Mouse (Mus musculus) embryonic stem cell, embryonic (primary cell): ENCODE results near the gene Fancc.

Experiments
- CTCF ChIA-PET, 4 experiments: fragments of 300-600 bp in 2 of 4; fragments of 350-600 bp in 2 of 4; sonication (Branson Sonifier 250); formaldehyde crosslinking; loops; one replicate each; lab custom pipeline; 2022; ENCODE audit warnings: inconsistent platforms in 2 of 4; lab: Charles Lee
- POLR2A ChIA-PET, 4 experiments: fragments of 300-600 bp in 2 of 4; fragments of 350-600 bp in 2 of 4; sonication (Branson Sonifier 250); formaldehyde crosslinking; loops; one replicate each; lab custom pipeline; 2022; ENCODE audit warnings: antibody characterized with exemption in 4 of 4, inconsistent platforms in 1 of 4; lab: Charles Lee

The Fancc gene

GRCm38 (mm10) chr13:63249741-63250431 is 247.2 kb downstream of the Fancc start:
- CTCF ChIA-PET: no interaction called here
- POLR2A ChIA-PET: interaction anchor here in 3 of 4 experiments (0.7 to 2.7 kb wide), 8 partner anchors 9 to 45 kb away, joined by 3 to 13 read pairs (median 3); no protein-coding TSS in a partner anchor

GRCm38 (mm10) chr13:63249171-63249570 is 247.9 kb downstream of the Fancc start:
- CTCF ChIA-PET: no interaction called here
- POLR2A ChIA-PET: interaction anchor here in 3 of 4 experiments (0.9 to 2.7 kb wide), 4 partner anchors 8 to 24 kb away, joined by 3 to 13 read pairs (median 5); no protein-coding TSS in a partner anchor

GRCm38 (mm10) chr13:63248318-63248717 is 248.8 kb downstream of the Fancc start:
- CTCF ChIA-PET: no interaction called here
- POLR2A ChIA-PET: interaction anchor here in 2 of 4 experiments (0.6 to 1.8 kb wide), 2 partner anchors 25 to 31 kb away, joined by 3 to 6 read pairs; no protein-coding TSS in a partner anchor

GRCm38 (mm10) chr13:63247631-63248030 is 249.4 kb downstream of the Fancc start:
- POLR2A ChIA-PET: interaction anchor here in 2 of 4 experiments (0.7 to 2.4 kb wide), 3 partner anchors 12 to 26 kb away, joined by 3 to 15 read pairs (median 6); no protein-coding TSS in a partner anchor
- CTCF ChIA-PET: no interaction called here

DNA sequence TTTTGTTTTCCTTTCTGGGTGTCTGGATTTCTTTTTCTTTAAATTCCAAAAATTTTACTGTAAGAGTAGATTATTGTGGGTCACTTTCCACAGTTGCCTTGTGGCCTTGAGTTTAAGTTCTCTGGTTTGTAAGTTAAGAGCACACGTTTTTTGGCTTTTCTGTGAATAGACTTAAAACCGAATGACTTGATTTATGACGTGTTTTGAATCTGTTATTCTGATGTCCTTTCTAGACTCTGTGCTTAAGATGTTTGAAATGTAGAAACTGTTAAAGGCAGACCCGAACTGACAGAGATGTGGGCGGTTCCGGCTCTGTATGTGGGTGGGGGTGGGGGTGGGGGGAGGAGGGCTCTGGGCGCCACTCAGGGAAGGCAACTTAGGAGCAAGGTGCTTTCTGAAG is 250.0 kb downstream of the Fancc start:
- CTCF ChIA-PET: no interaction called here
- POLR2A ChIA-PET: interaction anchor here in 2 of 4 experiments (0.6 to 2.4 kb wide), 6 partner anchors 12 to 187 kb away, joined by 3 to 15 read pairs (median 4); no protein-coding TSS in a partner anchor

- POLR2A ChIA-PET: interaction anchor here in 3 of 4 experiments (0.6 to 2.4 kb wide), 8 partner anchors 27 to 187 kb away, joined by 3 to 15 read pairs (median 4); no protein-coding TSS in a partner anchor
- CTCF ChIA-PET: no interaction called here
Observed at GRCm38 (mm10) chr13:63246332-63246940, 250.6 kb downstream of the Fancc start.

- CTCF ChIA-PET: no interaction called here
- POLR2A ChIA-PET: interaction anchor here in 3 of 4 experiments (1.0 to 2.4 kb wide), 8 partner anchors 15 to 91 kb away, joined by 3 to 15 read pairs (median 4); no protein-coding TSS in a partner anchor
Observed at GRCm38 (mm10) chr13:63245812-63246211, 251.3 kb downstream of the Fancc start.

DNA sequence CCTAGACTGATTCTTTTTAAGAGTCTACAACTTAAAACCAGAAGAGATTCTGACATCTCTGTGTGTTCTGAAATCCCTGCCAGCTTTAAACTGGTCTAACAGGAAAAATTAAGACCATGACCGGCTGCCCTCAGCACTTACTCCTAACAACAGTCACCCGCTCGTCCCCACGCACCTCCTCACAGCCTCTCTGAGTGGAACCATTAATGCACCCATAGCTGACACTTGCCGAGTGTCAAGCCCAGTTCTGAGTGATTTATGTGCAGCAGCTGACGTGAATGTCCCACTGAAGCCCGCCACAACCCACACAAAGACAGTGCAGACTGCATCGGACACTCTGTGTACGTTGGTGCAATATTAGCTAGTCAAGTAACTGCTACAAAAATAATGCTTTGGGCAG is 251.9 kb downstream of the Fancc start:
- CTCF ChIA-PET: no interaction called here
- POLR2A ChIA-PET: interaction anchor here in 3 of 4 experiments (0.8 to 2.4 kb wide), 8 partner anchors 15 to 91 kb away, joined by 3 to 15 read pairs (median 3); no protein-coding TSS in a partner anchor

- CTCF ChIA-PET: no interaction called here
- POLR2A ChIA-PET: interaction anchor here in 3 of 4 experiments (0.8 to 1.5 kb wide), 4 partner anchors 25 to 56 kb away, joined by 3 read pairs; no protein-coding TSS in a partner anchor
Observed at GRCm38 (mm10) chr13:63244425-63244824, 252.7 kb downstream of the Fancc start.

GRCm38 (mm10) chr13:63243586-63243985 is 253.5 kb downstream of the Fancc start:
- POLR2A ChIA-PET: interaction anchor here in 3 of 4 experiments (0.6 to 1.6 kb wide), 5 partner anchors 8 to 64 kb away, joined by 3 to 5 read pairs (median 3); no protein-coding TSS in a partner anchor
- CTCF ChIA-PET: interaction anchor here in 1 of 4 experiments (0.8 kb wide), 1 partner anchor 194 kb away, joined by 3 read pairs; no protein-coding TSS in a partner anchor

DNA sequence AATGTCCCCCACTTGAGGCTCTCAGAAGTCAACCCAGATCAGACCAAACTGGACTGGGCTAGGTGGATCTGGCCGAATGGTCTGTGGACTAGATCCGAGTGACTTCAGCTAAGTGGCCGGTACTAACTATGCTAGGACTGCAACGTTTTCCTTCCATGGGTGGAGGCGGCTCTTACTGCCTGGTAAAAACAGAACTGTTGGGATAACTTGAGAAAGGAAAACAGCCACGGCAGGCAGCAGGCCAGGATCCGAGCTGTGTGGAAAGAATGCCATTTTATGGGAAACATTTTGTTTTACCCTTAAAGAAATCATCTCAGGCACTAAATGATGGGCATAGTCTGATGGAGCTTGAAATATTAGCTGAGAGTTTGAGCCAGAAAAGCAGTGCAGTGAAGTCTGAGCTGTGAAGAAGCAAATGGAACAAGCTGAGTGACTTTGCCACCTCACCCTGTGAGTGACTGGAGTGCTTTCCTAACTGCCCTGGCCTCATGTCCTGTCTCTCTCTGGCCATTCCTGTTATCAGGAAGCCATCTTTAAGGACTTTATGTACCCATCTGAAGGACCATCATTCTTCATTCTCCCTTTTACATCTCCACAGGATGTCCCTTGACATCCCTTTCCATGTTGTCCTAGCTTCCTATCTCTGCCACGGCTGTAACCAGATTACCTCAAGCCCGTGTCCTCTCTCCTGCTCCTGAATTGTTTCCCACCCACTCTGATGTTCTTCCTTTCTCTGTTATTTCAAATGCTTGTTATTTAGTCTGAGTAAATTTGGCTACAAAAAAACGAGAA is 254.5 kb downstream of the Fancc start:
- POLR2A ChIA-PET: interaction anchor here in 3 of 4 experiments (1.5 to 1.7 kb wide), 3 partner anchors 9 to 31 kb away, joined by 3 to 5 read pairs (median 4); no protein-coding TSS in a partner anchor
- CTCF ChIA-PET: no interaction called here

- POLR2A ChIA-PET: interaction anchor here in 2 of 4 experiments (0.8 to 4.1 kb wide), 8 partner anchors 9 to 53 kb away, joined by 3 to 26 read pairs (median 4); no protein-coding TSS in a partner anchor
Observed at GRCm38 (mm10) chr13:63241665-63242064, 255.4 kb downstream of the Fancc start.

DNA sequence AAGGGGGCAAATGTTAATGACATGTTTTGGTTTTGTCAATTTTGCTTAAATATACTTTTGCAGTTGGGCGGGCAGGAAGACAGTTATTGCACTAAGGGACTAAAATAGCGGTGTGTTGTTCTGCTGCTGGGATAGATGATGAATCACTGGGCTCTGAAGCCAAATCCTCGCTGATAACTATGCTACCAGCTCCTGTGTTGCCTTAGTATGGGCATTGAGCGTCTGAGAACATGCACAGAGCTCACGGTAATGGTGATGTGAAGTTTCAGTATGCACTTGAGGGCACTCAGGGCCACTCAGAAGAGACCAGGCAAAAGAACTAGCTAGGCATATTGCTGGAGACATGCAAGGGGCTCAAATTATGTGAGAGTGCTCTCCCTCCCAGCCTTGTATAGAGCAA is 256.2 kb downstream of the Fancc start:
- CTCF ChIA-PET: interaction anchor here in 2 of 4 experiments (0.7 to 1.2 kb wide), 2 partner anchors 89 to 97 kb away, joined by 3 to 5 read pairs; no protein-coding TSS in a partner anchor
- POLR2A ChIA-PET: interaction anchor here in 3 of 4 experiments (0.7 to 4.1 kb wide), 25 partner anchors 9 to 195 kb away, joined by 3 to 26 read pairs (median 4); no protein-coding TSS in a partner anchor

More at GRCm38 (mm10) chr13:63241665-63242064, 255.4 kb downstream of the Fancc start:
- CTCF ChIA-PET: no interaction called here

DNA sequence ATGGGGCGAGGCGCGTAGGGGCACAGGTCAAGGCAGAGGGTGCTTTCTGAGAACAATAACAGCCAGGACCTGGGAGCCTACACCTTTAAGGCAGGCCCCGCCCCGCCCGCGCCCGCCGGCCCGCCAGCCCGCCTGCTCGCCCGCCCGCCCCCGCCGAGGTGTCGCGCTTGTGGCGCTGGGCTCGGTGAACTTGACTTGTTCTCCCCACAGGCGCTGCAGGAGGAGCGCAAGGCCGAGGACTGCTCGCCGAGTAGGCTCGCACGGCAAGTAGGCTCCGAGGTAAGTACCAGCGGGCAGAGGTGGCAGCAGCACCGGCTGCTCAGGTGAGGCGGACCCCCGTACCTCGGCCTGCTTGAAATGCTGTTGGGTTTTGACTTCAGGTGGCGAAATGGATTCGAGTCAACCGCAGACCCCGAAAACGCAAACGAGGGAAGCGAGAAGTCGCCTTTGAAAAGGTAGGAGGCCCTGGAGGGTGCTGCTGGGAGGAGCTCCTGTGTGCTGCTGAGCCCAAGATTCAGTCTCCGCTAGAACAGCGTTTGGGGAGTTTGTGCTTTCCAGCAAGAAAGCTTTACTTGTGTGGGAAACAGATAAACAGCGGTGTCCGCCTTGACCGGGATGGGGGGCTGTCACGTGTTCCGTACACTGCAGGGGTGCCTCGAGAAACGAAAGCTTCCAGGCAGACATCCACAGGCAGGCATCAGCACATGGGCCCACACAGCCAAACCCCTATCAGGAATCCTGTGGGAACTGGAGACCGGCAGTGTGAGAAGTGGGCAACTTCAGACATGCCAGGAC is 257.0 kb downstream of the Fancc start:
- ChIA-PET CTCF (interaction anchor here in 2 of 4 experiments (0.5 to 1.3 kb wide), 4 partner anchors 90 to 692 kb away, joined by 3 to 5 read pairs (median 4); no protein-coding TSS in a partner anchor), POLR2A (interaction anchor here in 3 of 4 experiments (0.6 to 4.1 kb wide), 29 partner anchors 9 to 323 kb away, joined by 3 to 26 read pairs (median 4); no protein-coding TSS in a partner anchor)

- ChIA-PET CTCF (interaction anchor here in 2 of 4 experiments (0.7 to 1.3 kb wide), 2 partner anchors 92 to 288 kb away, joined by 4 to 5 read pairs; no protein-coding TSS in a partner anchor), POLR2A (interaction anchor here in 3 of 4 experiments (0.6 to 4.1 kb wide), 17 partner anchors 13 to 324 kb away, joined by 3 to 24 read pairs (median 4); no protein-coding TSS in a partner anchor)
Observed at GRCm38 (mm10) chr13:63239301-63239804, 257.7 kb downstream of the Fancc start.

- ChIA-PET CTCF (no interaction called here), POLR2A (interaction anchor here in 2 of 4 experiments (1.0 to 4.1 kb wide), 4 partner anchors 24 to 193 kb away, joined by 3 to 24 read pairs (median 5); no protein-coding TSS in a partner anchor)
Observed at GRCm38 (mm10) chr13:63238045-63238444, 259.0 kb downstream of the Fancc start.
